Mouse (Mus musculus): ENCODE data around the gene Enpp7. TPM values are rescaled to one million over a fixed set of nuclear protein-coding genes. Genes with fewer than 3 reads are reported as not detected.
A peak's percentile ranks its signal among the peaks of the same experiment; 100 is the strongest.

Enpp7 gene
- total and polyA plus RNA-seq, 2 experiments from 2014 or later = not detected

DNA sequence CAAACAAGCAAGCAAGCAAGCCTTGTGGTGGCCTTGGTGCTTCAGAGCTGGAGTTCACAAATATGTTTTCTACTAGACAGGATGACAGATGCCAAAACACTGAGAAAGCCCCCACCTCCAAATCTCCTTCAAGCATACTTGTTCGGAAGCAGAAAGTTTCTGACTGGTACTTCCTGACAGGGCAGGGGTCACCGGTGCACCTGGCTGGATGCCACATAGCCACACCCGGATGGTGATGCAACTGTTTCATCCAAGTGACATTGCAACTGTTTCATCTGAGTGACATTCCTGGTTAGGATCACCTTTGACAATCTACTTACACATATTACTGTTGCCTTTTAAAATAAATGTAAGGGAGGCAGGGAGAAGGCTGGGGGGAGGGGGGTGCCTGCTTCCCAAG is 9.2 kb downstream of the Enpp7 start:
- no peak for DNase-seq (ENCODE audit: low spot score)
- no peaks in the 10 kb centered on the region for H3K4me1 ChIP-seq (ENCODE audit: control insufficient read depth, insufficient read depth)
- H3K4me3 ChIP-seq (ENCODE audit: low read depth, low read length) = no peak overlapping the region
- 51% methylated on average over 3 of the region's 3 CpGs for WGBS
- H3K9me3 ChIP-seq (replicated peaks; ENCODE audit: control insufficient read depth, low read length) = peaks cover 4% of the 10 kb centered on the region; the same call in 1 of the 2 replicates
- ATAC-seq (ENCODE audit: insufficient read depth, low read depth) = no peak
- TF ChIP-seq CTCF (IDR thresholded peaks at IDR 0.05; ENCODE audit: low read depth) (no peak), EP300 (IDR thresholded peaks at IDR 0.05; ENCODE audit: low read depth) (no peak)
- no peak overlapping the region for H3K27ac ChIP-seq (ENCODE audit: low read depth)
- H3K9ac ChIP-seq (replicated peaks; ENCODE audit: low read depth, low read length) = no peak overlapping the region
- peaks cover 36% of the 10 kb centered on the region for H3K27me3 ChIP-seq (ENCODE audit: control insufficient read depth, insufficient read depth, low read length)
- no peak overlapping the region for H3K4me2 ChIP-seq (ENCODE audit: low read depth, low read length)
- H3K36me3 ChIP-seq (replicated peaks; ENCODE audit: control insufficient read depth, insufficient read depth, low read length) = no peaks in the 10 kb centered on the region

GRCm38 (mm10) chr11:118998540-118999265 is 10.7 kb downstream of the Enpp7 start:
- Histone ChIP-seq H3K4me3 (ENCODE audit: low read depth, low read length) (no peak overlapping the region), H3K27ac (ENCODE audit: low read depth) (no peak overlapping the region), H3K4me1 (ENCODE audit: control insufficient read depth, insufficient read depth) (no peaks in the 10 kb centered on the region), H3K9ac (replicated peaks; ENCODE audit: low read depth, low read length) (no peak overlapping the region), H3K9me3 (replicated peaks; ENCODE audit: control insufficient read depth, low read length) (peaks cover 4% of the 10 kb centered on the region; the same call in 1 of the 2 replicates), H3K36me3 (replicated peaks; ENCODE audit: control insufficient read depth, insufficient read depth, low read length) (no peaks in the 10 kb centered on the region), H3K4me2 (ENCODE audit: low read depth, low read length) (no peak overlapping the region), H3K27me3 (ENCODE audit: control insufficient read depth, insufficient read depth, low read length) (peaks cover 36% of the 10 kb centered on the region)
- TF ChIP-seq CTCF (IDR thresholded peaks at IDR 0.05; ENCODE audit: low read depth) (peak; percentile 79), EP300 (IDR thresholded peaks at IDR 0.05; ENCODE audit: low read depth) (no peak)
- ATAC-seq (ENCODE audit: insufficient read depth, low read depth) = peak; percentile 68
- peak; percentile 74 for DNase-seq (ENCODE audit: low spot score)
- 10% methylated on average over 30 of the region's 30 CpGs for WGBS

- Histone ChIP-seq H3K4me3 (ENCODE audit: low read depth, low read length) (no peak overlapping the region), H3K9ac (replicated peaks; ENCODE audit: low read depth, low read length) (no peak overlapping the region), H3K4me2 (ENCODE audit: low read depth, low read length) (no peak overlapping the region), H3K9me3 (replicated peaks; ENCODE audit: control insufficient read depth, low read length) (peaks cover 4% of the 10 kb centered on the region; the same call in 1 of the 2 replicates), H3K36me3 (replicated peaks; ENCODE audit: control insufficient read depth, insufficient read depth, low read length) (no peaks in the 10 kb centered on the region), H3K27ac (ENCODE audit: low read depth) (no peak overlapping the region), H3K4me1 (ENCODE audit: control insufficient read depth, insufficient read depth) (no peaks in the 10 kb centered on the region), H3K27me3 (ENCODE audit: control insufficient read depth, insufficient read depth, low read length) (peaks cover 36% of the 10 kb centered on the region)
- 8% methylated on average over 26 of the region's 26 CpGs for WGBS
- ATAC-seq (ENCODE audit: insufficient read depth, low read depth) (no peak), DNase-seq (ENCODE audit: low spot score) (no peak)
- TF ChIP-seq CTCF (IDR thresholded peaks at IDR 0.05; ENCODE audit: low read depth) (no peak), EP300 (IDR thresholded peaks at IDR 0.05; ENCODE audit: low read depth) (no peak)
Measured at GRCm38 (mm10) chr11:118999361-118999804, 11.4 kb downstream of the Enpp7 start.

- no peak overlapping the region for H3K9ac ChIP-seq (replicated peaks; ENCODE audit: low read depth, low read length)
- peaks cover 4% of the 10 kb centered on the region; the same call in 1 of the 2 replicates for H3K9me3 ChIP-seq (replicated peaks; ENCODE audit: control insufficient read depth, low read length)
- TF ChIP-seq CTCF (IDR thresholded peaks at IDR 0.05; ENCODE audit: low read depth) (no peak), EP300 (IDR thresholded peaks at IDR 0.05; ENCODE audit: low read depth) (no peak)
- WGBS = 59% methylated on average over 2 of the region's 2 CpGs
- no peak overlapping the region for H3K4me2 ChIP-seq (ENCODE audit: low read depth, low read length)
- no peaks in the 10 kb centered on the region for H3K4me1 ChIP-seq (ENCODE audit: control insufficient read depth, insufficient read depth)
- no peak for DNase-seq (ENCODE audit: low spot score)
- peaks cover 36% of the 10 kb centered on the region for H3K27me3 ChIP-seq (ENCODE audit: control insufficient read depth, insufficient read depth, low read length)
- H3K4me3 ChIP-seq (ENCODE audit: low read depth, low read length) = no peak overlapping the region
- no peak for ATAC-seq (ENCODE audit: insufficient read depth, low read depth)
- H3K27ac ChIP-seq (ENCODE audit: low read depth) = no peak overlapping the region
- no peaks in the 10 kb centered on the region for H3K36me3 ChIP-seq (replicated peaks; ENCODE audit: control insufficient read depth, insufficient read depth, low read length)
Measured at GRCm38 (mm10) chr11:119000877-119001276, 12.9 kb downstream of the Enpp7 start.

DNA sequence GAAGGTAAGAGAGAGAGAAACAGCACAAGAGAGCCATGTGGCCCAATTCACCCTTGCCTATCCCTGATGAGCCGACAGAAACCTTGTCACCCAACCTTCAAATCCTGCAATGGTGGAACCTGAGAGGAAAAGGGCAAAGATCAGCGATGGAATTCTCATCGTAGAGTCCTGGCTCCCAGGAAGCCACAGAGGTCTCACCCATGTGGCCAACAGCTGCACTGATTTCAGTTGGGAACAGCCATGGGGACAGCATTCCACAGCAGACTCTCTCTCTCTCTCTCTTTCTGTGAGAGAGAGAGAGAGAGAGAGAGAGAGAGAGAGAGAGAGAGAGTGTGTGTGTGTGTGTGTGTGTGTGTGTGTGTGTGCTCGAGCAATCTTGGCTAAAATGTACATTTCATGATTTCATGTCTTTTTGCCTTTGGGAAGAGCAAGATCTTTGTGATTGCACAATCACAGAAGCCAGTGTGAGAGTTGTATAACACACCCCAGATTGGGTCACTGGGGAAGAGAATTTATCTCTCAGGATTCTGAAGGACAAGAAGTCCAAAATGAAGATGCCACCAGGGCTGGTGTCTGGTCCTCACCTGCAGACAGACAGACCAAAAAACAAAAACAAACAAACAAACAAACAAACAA is 13.6 kb downstream of the Enpp7 start:
- no peak for TF ChIP-seq CTCF (IDR thresholded peaks at IDR 0.05; ENCODE audit: low read depth)
- no peak for TF ChIP-seq EP300 (IDR thresholded peaks at IDR 0.05; ENCODE audit: low read depth)
- Histone ChIP-seq H3K4me3 (ENCODE audit: low read depth, low read length) (no peak overlapping the region), H3K4me1 (ENCODE audit: control insufficient read depth, insufficient read depth) (no peaks in the 10 kb centered on the region), H3K27me3 (ENCODE audit: control insufficient read depth, insufficient read depth, low read length) (peaks cover 36% of the 10 kb centered on the region), H3K9me3 (replicated peaks; ENCODE audit: control insufficient read depth, low read length) (peaks cover 4% of the 10 kb centered on the region; the same call in 1 of the 2 replicates), H3K9ac (replicated peaks; ENCODE audit: low read depth, low read length) (no peak overlapping the region), H3K4me2 (ENCODE audit: low read depth, low read length) (no peak overlapping the region), H3K27ac (ENCODE audit: low read depth) (no peak overlapping the region), H3K36me3 (replicated peaks; ENCODE audit: control insufficient read depth, insufficient read depth, low read length) (no peaks in the 10 kb centered on the region)
- ATAC-seq (ENCODE audit: insufficient read depth, low read depth) = no peak
- 58% methylated on average over 4 of the region's 4 CpGs for WGBS
- DNase-seq (ENCODE audit: low spot score) = no peak
